In the genomic region with DNA sequence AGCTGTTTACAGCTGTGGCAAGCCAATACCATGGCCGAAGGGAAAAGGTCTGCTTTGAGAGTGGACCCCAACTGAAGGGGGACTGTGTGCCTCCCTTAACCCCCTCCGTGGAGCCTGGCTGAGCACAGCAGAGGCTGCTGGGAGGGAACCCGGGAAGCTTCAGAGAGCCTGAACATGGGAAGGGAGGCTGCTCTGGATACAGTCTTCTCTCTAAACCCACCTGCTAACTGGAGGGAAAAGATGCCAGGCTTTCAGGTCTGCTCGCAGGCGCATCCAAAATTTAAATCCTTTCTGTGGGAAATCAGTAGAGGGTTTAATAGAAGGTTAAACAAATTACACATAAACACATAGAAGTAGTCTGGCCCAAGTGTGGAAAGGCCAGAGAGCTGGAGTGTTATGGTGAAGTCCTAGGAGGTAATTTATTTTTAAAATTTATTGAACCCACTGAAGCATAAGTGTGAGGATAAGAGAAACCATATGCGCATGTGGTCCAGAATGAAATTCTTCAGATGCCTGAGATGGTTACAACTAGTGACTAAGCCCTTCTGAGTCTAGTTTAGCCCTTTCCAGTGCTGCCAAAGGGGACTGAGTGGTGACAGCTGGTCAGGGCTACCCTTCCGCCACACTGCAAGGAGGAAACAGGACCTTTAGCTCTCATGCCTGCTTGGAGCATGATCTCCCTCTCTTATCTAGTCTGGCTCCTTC, we compare ENCODE assay signal across 10 mouse cellular contexts. TPM values are rescaled to one million over a fixed set of nuclear protein-coding genes. Genes with fewer than 3 reads are reported as not detected.
DNase-seq lines count a peak whose midpoint lies in the region; ATAC-seq and TF ChIP-seq lines count a peak whose summit lies in the region.
"Had no signal": no experiment of that assay in that cellular context is flagged by ENCODE, and none has a peak within 500 bp of the region (broad histone marks: within the 10 kb centered on the region; RNA-seq: fewer than 3 reads in every experiment).

No protein-coding gene starts in this region.

- peaks cover 13% of the 10 kb centered on the region for H3K4me1 ChIP-seq in intestine, embryonic 14.5 days (replicated peaks; ENCODE audit: control insufficient read depth, insufficient read depth, low read length)
- H3K4me1 ChIP-seq in intestine, postnatal 0 days (replicated peaks; ENCODE audit: control insufficient read depth, insufficient read depth, low read length): no peaks in the 10 kb centered on the region
- H3K4me1 ChIP-seq in limb, embryonic 14.5 days (ENCODE audit: control insufficient read depth, insufficient read depth, low read length): peaks cover 17% of the 10 kb centered on the region
- H3K4me1 ChIP-seq: liver, embryonic 15.5 days had no signal

- no peak for TF ChIP-seq POLR2A in limb, embryonic 14.5 days (IDR thresholded peaks at IDR 0.05; ENCODE audit: borderline replicate concordance, extremely low read depth, insufficient read depth, insufficient read length)

- no peak overlapping the region for H3K9ac ChIP-seq in intestine, embryonic 14.5 days (ENCODE audit: low read length)
- H3K9ac ChIP-seq in intestine, postnatal 0 days (ENCODE audit: low read depth, low read length): no peak overlapping the region
- H3K9ac ChIP-seq in limb, embryonic 14.5 days (ENCODE audit: low read depth, low read length, severe bottlenecking): no peak overlapping the region
- H3K9ac ChIP-seq: liver, embryonic 15.5 days had no signal

- no peak overlapping the region for H3K4me3 ChIP-seq in intestine, embryonic 14.5 days (ENCODE audit: low read depth, low read length)
- H3K4me3 ChIP-seq in intestine, postnatal 0 days (ENCODE audit: low read depth, low read length): no peak overlapping the region
- no peak overlapping the region for H3K4me3 ChIP-seq in limb, embryonic 14.5 days (replicated peaks; ENCODE audit: low read length)
- no peak overlapping the region for H3K4me3 ChIP-seq in layer of hippocampus, adult 2 months
- H3K4me3 ChIP-seq: liver, embryonic 15.5 days had no signal

- ATAC-seq in intestine, embryonic 14.5 days (replicated peaks; ENCODE audit: low FRiP score, low TSS enrichment, low read depth): 0 out of 2 replicates have a peak, but pooled peaks have one; percentile 15
- no peak for ATAC-seq in intestine, postnatal 0 days
- ATAC-seq in limb, embryonic 14.5 days (ENCODE audit: low FRiP score, low read depth): peak; percentile 80; the same call in 1 of the 2 replicates
- ATAC-seq: forebrain, embryonic 16.5 days had no signal

- H3K4me2 ChIP-seq in intestine, embryonic 14.5 days (ENCODE audit: low read length): no peak overlapping the region
- H3K4me2 ChIP-seq in intestine, postnatal 0 days (replicated peaks; ENCODE audit: low read depth): no peak overlapping the region
- peak overlapping the region; percentile 14; the same call in 1 of the 2 replicates for H3K4me2 ChIP-seq in limb, embryonic 14.5 days (replicated peaks; ENCODE audit: low read depth, low read length, severe bottlenecking)
- H3K4me2 ChIP-seq: liver, embryonic 15.5 days had no signal

- H3K36me3 ChIP-seq in intestine, embryonic 14.5 days (ENCODE audit: control insufficient read depth, insufficient read depth, low read length): no peaks in the 10 kb centered on the region
- H3K36me3 ChIP-seq in intestine, postnatal 0 days (ENCODE audit: control insufficient read depth, insufficient read depth): no peaks in the 10 kb centered on the region
- H3K36me3 ChIP-seq in limb, embryonic 14.5 days (ENCODE audit: control insufficient read depth, insufficient read depth, low read length): no peaks in the 10 kb centered on the region
- H3K36me3 ChIP-seq: liver, embryonic 15.5 days had no signal

- DNase-seq in intestine, embryonic 14.5 days (ENCODE audit: low spot score): no peak
- DNase-seq in R1 (ENCODE audit: low read depth, low spot score): peak; percentile 37
- DNase-seq in embryo, embryonic 11 days: peak; percentile 61
- peak; percentile 86 for DNase-seq in limb, embryonic 14.5 days (ENCODE audit: low spot score)
- DNase-seq in gastrocnemius, postnatal 36 days: no peak
- DNase-seq in layer of hippocampus, adult 2 months (ENCODE audit: low spot score in 2 of 2): no peak
- DNase-seq in gastrocnemius, postnatal 10 days: no peak

- no peak overlapping the region for H3K27ac ChIP-seq in intestine, embryonic 14.5 days (ENCODE audit: low read depth)
- no peak overlapping the region for H3K27ac ChIP-seq in intestine, postnatal 0 days (ENCODE audit: low read depth, low read length)
- no peak overlapping the region for H3K27ac ChIP-seq in limb, embryonic 14.5 days (replicated peaks; ENCODE audit: low read depth, low read length)
- H3K27ac ChIP-seq in layer of hippocampus, adult 2 months: no peak overlapping the region
- H3K27ac ChIP-seq: liver, embryonic 15.5 days had no signal

- H3K9me3 ChIP-seq in intestine, embryonic 14.5 days (ENCODE audit: control insufficient read depth, low read length): no peaks in the 10 kb centered on the region
- no peaks in the 10 kb centered on the region for H3K9me3 ChIP-seq in intestine, postnatal 0 days (ENCODE audit: control insufficient read depth)
- H3K9me3 ChIP-seq in limb, embryonic 14.5 days (ENCODE audit: control insufficient read depth, low read length): no peaks in the 10 kb centered on the region
- H3K9me3 ChIP-seq: liver, embryonic 15.5 days had no signal

- H3K27me3 ChIP-seq in intestine, embryonic 14.5 days (replicated peaks; ENCODE audit: control insufficient read depth, insufficient read depth, low read length): no peaks in the 10 kb centered on the region
- H3K27me3 ChIP-seq in intestine, postnatal 0 days (replicated peaks; ENCODE audit: control insufficient read depth, insufficient read depth, low read length): no peaks in the 10 kb centered on the region
- H3K27me3 ChIP-seq in limb, embryonic 14.5 days (ENCODE audit: control insufficient read depth, insufficient read depth, low read length): peaks cover 3% of the 10 kb centered on the region; the same call in 1 of the 2 replicates
- H3K27me3 ChIP-seq: liver, embryonic 15.5 days had no signal

- 27% methylated on average over 7 of the region's 7 CpGs for WGBS in intestine, embryonic 14.5 days
- 56% methylated on average over 7 of the region's 7 CpGs for WGBS in intestine, postnatal 0 days
- 22% methylated on average over 7 of the region's 7 CpGs for WGBS in limb, embryonic 14.5 days

- no peak for TF ChIP-seq CTCF in intestine, postnatal 0 days (IDR thresholded peaks at IDR 0.05; ENCODE audit: low read depth)
- no peak for TF ChIP-seq CTCF in layer of hippocampus, adult 2 months (conservative IDR thresholded peaks at IDR 0.05)

- intact Hi-C loops in gastrocnemius, postnatal 36 days (cut with DNase I): no loop called here

RNA-seq across cellular contexts. Expression of a gene that starts 44.9 kb away (rescaled TPM):
- polyA plus RNA-seq in intestine, embryonic 14.5 days (2014; fragmentation: Nextera tagmentation; extraction: Ambion mirVana): 74.7 and 92.6 TPM in 2 replicates
- 20.1 and 20.9 TPM in 2 replicates for polyA plus RNA-seq in intestine, postnatal 0 days (2015; fragmentation: Nextera tagmentation; extraction: Ambion mirVana)
- polyA plus RNA-seq in limb, embryonic 14.5 days (2012; rRNA removed): 15.4 and 16.7 TPM in 2 replicates
- 37.5 and 46.2 TPM in 2 replicates for polyA plus RNA-seq in limb, embryonic 14.5 days (2014; fragmentation: Nextera tagmentation; extraction: Ambion mirVana)
- 1 to 10 TPM; 2.3 to 3.2 TPM for total RNA-seq in gastrocnemius, postnatal 36 days (2021)
- total RNA-seq in layer of hippocampus, adult 2 months (2021): 100 to 1,000 TPM; 237 to 250 TPM
- total RNA-seq in gastrocnemius, postnatal 10 days (2021): 10 to 100 TPM in 1 of 2 experiments, 1 to 10 TPM in 1; 7.4 to 10.7 TPM

Comparison
In these comparisons a context has a peak if more than half of its experiments do, and no peak if none do; other contexts are left out.
1. DNase-seq: peak in R1 (single experiment), embryo, embryonic 11 days (single experiment) and limb, embryonic 14.5 days (single experiment); none in intestine, embryonic 14.5 days (single experiment), gastrocnemius, postnatal 36 days (0 of 2), layer of hippocampus, adult 2 months (0 of 2) and gastrocnemius, postnatal 10 days (single experiment).
2. RNA of a gene that starts 44.9 kb away (total RNA-seq): 237 to 250 TPM in layer of hippocampus, adult 2 months; 7.4 to 10.7 TPM in gastrocnemius, postnatal 10 days and 2.3 to 3.2 TPM in gastrocnemius, postnatal 36 days; every median in the first group is over 10 times any median in the second.